Mouse (Mus musculus) natural killer cell, adult 2 months (primary cell): Measurements from ENCODE around the gene Tle6.

Experiments used
- DNase-seq, 2 experiments: peaks; one replicate each; pipeline ENCODE4 v3.0.0; 2022; ENCODE audit warnings: low spot score in 2 of 2

Tle6 gene

DNA sequence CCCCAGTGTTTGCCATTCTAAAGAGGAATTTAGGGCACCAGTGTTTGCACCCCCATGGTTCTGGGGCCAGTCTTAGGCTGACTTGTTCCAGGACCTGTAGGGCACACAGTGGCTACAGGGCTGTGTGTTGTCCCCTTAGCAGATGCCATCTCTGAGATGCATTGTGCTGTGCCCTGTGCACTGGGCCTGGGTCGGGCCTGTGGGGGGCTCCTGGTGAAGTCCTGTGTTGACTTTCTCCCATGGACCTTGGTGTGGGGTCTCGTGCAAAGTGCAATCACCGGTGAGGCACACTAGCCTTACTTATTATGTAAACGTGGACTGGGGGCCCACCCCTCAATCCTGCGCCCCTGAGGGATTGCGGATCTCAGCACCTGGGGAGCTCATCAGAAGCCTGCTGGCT lies 38.5 kb downstream of the Tle6 start:
- no peak for DNase-seq

DNA sequence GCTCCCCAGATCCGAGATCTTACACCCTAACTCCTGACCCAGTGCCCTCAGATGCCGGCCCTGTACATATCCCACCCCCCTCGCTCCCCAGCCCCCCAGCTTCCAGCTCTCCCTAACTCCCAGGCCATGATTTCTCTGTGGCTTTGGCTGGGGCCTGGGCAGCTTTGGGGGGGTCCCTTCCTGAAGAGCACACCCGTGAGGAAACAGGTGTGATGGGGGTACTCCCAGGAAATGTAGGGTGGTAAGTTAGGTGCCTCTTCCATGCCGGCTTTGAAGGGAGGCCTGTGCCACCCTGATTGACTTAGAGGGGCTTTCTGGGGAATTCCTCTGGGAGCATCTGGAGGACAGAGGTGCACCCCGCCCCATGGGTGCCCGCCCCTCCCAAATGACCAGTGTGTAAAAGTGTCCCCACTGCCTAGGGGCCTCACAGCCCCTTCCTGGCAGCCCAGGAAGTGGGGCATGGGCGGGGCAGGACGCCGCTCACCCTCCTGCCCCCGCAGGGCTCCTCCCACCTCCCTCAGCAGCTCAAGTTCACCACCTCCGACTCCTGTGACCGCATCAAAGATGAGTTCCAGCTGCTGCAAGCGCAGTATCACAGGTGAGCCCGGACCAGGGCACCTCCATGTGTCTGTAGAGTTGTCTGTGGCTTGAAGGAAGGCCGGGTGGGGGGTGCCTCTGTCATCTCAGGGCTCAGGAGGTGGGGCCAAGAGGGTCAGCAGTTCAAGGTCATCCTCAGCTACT lies 40.0 kb downstream of the Tle6 start:
- DNase-seq, result peak; percentile 61 to 74

DNA sequence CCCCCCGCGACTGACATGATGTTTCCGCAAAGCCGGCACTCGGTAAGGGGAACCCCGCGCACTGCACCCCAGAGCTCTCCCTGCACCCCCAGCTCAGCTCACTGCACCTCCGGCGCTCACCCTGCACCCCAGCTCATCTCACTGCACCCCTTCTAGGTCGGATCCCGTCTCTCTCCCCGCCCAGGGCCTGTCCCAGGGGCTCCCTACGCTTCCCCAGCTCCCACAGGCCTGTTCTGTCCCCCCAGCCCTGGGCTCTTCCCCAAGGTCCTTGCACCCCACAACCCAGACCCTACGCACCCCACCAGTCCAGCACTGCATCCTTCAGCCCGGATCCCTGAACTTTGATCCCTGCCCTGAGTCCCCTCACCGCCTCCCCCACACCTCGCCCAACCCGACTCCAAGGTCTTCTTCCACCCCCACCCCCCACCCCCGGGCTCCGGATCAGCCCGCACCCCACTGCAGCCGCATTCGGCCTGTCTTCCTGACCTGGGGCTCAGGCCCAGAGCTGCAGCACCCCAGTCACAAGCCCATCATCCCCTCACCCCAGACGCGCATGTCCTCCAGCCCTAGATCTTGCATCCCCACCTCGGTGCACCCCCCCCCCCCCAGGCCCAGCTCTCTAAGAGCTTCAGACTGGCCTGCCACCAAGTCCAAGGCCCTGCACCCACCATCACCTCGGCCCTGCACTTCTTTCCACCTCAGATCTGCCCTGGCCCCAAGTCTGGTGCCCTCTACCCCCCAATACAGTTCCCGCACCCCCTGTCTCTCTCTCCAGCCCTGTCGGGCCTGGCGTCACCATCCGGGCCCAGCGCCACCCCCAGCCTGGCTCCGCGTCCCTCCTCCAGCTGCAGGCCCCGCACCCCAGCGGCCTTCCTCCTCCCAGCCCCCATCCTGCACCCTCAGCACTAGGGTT lies 41.0 kb downstream of the Tle6 start:
- DNase-seq, result peak in 1 of 2 experiments; percentile 46

DNA sequence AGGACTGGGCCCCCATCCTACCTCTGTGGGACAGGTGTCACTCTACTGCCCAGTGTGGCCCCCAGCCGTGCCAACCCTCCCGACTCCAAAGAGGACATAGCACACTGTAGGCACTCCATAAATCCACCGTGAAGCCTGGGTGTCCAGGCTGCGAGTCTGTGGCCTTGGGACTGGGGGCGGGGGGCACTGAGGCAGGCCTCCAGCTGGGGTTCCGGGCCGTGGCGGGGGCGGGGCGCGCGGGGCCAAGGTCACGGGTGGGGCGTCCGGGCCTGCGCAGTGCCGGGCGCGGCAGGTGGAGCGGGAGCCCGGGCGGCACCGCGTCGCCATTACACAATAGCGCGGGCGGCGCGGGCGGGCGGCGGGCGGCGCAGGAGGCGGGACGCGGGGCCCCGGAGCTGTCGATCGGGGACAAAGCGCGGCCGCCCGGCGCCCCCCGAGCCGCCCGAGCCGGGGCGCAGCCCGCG lies 41.7 kb downstream of the Tle6 start, which contains the start of gene Aes:
TSS of gene Aes (plus strand) at position 326 of the 464 bp plus-strand sequence.
- peak in 1 of 2 experiments; percentile 64 for DNase-seq

GRCm38 (mm10) chr10:81557491-81557890 lies 43.4 kb downstream of the Tle6 start:
- DNase-seq, result no peak

- no peak for DNase-seq
These were observed 44.6 kb downstream of the Tle6 start for GRCm38 (mm10) chr10:81556282-81556681.

DNA sequence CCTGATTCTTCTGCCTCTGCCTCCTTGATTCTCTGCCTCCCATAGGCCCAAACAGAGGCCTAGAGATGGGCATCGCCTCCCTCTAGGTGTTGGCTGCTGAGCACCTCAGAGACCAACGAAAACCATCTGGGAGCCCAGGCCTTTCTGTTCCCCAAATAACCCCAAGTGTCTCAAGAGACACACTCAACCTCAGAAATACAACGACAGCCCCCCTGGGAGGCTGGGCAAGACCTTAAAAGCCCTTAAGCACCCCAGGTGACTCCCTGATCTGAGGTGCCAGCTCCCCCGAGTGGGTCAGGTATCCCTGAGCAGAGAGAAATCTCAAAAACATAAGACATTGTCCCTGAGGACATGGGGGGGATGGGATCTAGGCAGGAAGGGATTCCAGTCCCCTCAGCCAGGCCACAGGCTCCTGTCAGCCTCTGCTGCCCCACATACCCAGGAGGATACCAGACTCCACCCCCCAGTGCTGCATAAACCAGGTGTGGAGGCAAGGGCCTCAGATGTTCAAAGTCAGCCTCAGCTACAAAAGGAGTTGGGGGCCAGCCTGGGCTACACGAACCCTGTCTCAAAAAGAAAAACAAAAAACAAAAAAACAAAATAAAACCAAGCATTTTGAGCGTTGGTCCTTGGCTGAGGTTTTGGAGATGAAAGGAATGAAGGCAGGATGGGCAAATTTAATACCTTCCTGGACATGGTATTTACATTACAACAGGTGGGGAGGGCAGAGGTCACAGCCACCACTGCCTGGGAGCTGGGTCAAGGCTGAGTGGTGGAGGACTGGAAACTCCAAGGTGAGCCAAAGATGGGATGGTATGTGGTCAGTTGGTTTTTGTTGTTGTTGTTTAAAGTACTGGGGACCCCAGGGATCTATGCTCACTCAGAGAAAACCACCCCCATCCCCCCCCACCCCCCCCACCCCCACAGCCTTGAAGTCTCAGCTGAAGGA lies 46.8 kb downstream of the Tle6 start:
- DNase-seq, result peak in 1 of 2 experiments; percentile 39

DNA sequence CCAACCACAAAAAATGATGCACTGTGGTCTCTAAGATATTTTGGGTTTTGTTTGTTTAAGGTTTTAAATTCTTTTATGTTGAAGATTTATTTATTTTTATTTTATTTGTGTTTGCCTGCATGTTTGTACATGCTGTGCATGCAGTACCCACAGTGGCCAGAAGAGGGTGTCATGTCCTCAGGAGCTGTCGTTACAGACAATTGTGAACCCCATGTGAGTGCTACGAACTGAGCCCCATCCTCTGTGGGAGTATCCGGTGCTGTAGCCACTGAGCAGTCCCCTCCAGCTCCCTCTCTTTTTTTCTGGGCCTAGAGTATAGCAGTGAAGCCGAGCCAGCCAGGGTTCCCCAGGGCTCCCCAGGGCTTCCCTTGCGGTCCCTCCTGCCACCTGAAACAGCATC lies 47.6 kb downstream of the Tle6 start:
- peak in 1 of 2 experiments; percentile 69 for DNase-seq

DNA sequence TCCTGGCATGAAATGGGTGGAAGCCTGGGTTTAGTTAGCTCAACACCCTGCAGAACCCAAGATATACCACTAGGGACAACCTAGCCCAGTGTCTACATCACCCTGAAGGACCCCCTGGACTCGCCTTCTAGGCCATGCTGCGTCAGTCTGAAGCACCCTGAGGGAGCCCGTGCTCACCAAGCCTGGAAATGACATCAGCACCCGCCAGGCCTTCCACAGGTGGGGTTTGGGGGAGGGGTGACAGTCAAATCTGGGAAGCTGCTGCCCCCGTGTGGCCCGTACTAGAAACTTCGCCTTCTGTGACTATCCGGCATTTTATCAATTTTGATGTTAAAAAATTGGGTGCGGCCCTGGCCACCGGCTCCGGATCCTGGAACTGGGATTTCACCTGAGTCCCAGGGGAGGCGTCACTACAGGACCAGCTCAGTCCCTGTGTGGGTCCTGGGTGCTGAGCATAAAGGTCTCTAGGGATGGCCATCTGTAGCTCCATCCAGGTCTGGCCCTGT lies 49.2 kb downstream of the Tle6 start:
- peak; percentile 88 to 92 for DNase-seq

- peak; percentile 70 to 80 for DNase-seq
These were observed 50.6 kb downstream of the Tle6 start for GRCm38 (mm10) chr10:81550257-81550656.

GRCm38 (mm10) chr10:81548944-81549343 lies 51.9 kb downstream of the Tle6 start:
- DNase-seq, result no peak

DNA sequence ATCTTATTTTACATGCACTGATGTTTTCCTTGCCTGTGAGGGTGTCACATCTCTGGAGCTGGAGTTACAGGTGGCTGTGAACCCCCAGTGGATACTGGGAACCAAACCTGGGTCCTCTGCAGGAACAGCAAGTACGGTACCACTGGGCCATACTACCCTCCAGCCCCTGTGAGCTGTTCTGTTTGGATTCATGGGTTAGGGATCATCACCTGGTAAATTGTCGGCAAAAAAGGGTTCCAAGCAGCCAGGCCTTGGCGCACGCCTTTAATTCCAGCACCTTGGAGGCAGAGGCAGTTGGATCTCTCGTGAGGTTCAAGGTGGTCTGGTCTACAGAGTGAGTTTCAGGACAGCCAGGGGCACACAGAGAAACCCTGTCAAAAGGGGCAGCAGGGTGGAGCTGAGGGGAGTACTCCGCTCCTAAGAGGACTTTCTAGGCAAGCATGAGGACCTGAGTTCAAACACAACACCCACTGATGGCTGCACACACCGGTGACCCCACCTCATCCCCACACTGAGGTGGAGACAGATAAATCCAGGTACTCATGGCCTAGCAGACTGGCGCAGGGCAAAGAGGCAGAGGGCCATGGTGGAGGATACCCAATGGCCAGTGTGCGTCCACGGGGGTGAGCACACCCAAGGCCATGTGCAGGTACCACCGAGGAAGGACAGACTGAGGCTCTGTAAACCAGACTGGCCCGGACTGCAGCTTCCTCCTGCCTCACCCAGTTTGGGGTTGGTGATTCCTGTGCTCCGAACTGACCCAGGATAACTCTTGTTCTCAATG lies 53.9 kb downstream of the Tle6 start:
- DNase-seq, result no peak

- DNase-seq, result no peak
These were observed 54.5 kb downstream of the Tle6 start for GRCm38 (mm10) chr10:81546332-81546731.

DNA sequence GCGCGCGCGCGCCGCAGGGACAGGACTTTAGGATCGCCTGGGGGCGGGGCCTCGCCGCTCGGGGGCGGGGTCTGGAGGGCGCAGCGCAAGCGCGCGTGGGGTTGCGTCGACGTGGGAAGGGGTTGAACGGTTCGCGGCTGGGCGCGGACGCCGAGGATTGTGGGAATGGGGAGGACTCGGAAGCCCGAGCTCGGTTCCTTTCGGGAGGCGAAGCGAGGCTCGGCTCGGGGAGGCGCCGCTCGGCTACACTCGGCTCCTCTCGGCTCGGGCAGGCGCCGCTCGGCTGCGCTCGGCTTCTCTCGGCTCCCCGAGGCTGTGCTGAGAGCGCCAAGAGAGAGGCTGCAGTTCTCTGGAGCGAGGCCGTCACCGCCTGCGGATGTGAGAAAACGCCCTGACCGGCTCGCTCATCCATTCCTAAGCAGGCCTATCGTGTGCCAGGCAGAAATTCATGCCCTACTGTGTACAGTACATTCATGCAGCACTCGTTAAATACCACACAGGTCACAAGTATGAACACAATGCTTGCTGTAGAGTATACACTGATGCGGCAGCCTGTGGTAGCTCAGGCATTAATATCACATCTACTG lies 55.6 kb downstream of the Tle6 start, which contains the start of gene Gna11:
TSS of gene Gna11 (minus strand) at position 30 of the 587 bp plus-strand sequence.
- DNase-seq, result peak; percentile 98 to 99

GRCm38 (mm10) chr10:81544296-81545160 lies 56.3 kb downstream of the Tle6 start:
- no peak for DNase-seq

- no peak for DNase-seq
These were observed 57.2 kb downstream of the Tle6 start for GRCm38 (mm10) chr10:81543633-81544032.

DNA sequence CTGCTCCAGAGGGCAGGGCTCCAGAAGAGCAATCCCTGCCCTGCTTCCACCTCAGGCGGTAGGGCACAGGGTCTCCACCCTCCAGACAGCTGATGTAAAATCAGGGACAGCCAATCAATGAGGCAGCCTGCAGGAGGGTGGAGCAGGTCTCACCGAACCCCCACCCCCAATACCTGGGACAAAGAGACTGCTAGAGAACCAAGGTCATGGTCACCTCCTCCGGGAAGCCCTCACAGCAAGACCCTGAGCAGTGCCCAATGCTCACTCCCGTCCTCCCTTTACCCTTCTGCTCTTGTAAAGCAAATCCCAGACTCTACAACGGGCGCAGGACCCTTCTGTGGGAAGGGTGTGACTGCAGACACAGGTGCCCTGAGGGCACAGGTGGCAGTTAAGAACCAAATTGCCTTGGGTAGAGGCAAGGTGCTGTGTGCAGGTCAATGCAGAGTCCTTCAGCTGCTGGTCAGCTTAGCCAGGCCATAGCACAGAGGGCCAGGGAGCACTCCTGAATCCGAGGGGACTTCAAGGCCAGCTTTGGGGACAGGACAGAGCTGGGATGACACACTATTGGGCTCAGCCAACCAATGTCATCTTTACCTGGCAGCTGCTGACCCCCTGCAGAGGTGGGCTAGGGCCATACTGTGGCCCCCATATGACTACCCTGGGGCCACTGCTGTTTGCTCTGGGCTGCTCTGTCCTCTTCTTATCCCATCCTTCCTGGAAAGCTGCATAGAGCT lies 58.0 kb downstream of the Tle6 start:
- no peak for DNase-seq

DNA sequence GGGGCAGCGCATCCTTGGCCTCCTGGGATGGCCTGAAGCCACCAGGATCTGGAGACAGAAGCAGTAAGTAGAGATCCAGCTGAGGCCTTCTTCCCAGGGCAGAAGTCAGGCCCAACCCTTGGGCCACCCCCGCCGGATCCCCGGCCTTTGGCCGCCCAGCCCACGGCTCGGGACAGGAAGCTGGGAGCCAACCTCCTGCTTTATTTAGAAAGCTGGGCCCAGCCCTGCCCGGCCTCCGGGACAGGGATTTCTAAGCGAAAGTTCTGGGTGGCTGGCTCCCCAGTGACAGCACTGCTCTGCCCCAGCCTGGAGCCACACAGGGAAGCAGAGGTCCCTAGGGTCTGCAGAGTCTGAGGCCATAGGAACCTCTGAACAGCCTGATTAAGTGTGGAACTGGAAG lies 59.1 kb downstream of the Tle6 start:
- no peak for DNase-seq
